Mouse (Mus musculus) adrenal gland, postnatal 4 days (tissue): ENCODE measurements around the gene Adam30. TPM values are rescaled to one million over a fixed set of nuclear protein-coding genes. Genes with fewer than 3 reads are reported as not detected.

Experiments used
- DNase-seq, 2 experiments: peaks; one replicate each; pipeline ENCODE4 v3.0.0; 2021 to 2022; ENCODE audit warnings: low spot score in 2 of 2, mixed read lengths in 2 of 2
- total RNA-seq, 2 experiments: library from RNA; stranded (reverse); gene quantifications; 2 replicates each; pipeline ENCODE4 v1.2.3; 2021

The Adam30 gene
- total RNA-seq, 2 experiments from 2014 or later: not detected

DNA sequence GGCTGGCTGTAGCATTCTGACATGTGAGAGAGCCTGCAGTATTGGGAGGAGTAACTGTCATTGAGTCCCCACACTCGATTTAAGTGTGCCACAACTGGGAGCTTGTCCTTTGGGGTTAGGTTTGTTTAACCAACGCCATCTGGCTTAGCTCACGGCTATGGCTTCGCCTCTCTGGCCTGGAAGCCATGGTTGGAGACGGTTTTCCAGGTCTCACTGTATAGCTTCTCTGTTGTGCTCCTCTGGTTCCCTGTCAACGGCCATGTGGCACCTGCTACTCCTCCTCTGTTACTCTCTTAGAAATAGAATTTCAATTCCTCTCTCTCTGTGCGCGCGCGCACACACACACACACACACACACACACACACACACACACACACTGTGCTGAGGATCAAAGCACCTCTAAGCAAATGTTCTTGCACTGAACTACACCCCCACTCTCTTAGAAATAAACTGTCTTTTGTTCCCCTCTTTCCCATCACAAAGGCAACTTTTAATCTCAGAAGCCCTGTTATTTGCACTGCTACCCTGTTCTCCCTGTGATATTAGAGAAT lies 24.8 kb downstream of the Adam30 start:
- no peak for DNase-seq

DNA sequence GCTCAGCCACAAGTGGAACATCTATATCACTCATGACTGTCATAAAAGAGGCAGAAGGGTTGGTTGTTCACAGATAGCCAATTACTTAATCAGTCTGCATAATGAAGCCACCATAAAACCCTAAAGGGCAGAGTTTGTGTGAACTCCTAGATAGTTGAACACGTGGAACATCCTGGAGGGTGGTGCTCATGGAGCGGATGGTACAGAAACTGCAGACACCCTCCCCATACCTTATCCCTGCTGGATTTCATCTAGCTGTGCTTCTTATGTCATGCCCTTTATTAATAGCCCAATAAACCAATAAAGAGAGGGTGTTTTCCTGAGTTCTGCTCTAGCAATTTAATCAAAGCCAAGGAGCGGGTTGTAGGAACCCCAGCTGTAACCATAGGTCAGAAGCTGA lies 27.3 kb downstream of the Adam30 start:
- DNase-seq: no peak

GRCm38 (mm10) chr3:98197711-98198532 lies 37.5 kb downstream of the Adam30 start:
- DNase-seq: no peak

DNA sequence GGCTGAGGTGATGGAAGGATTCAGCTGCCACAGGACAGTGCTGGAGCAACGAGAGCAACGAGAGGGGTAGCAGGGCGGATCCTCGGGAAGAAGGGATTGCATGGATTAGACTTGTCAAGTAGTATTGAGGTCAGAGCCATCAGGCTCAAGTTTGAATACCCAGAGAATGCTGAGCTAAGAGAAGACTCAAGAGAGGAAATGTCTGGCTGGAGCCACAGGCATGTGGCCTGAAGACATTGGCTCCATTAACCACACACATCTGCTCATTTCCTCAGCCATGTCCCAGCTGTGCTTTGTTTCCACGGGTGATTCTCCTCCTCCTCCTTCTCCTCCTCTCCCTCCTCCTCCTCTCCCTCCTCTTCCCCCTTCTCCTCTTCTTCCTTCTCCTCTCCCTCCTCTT lies 39.3 kb downstream of the Adam30 start:
- DNase-seq: no peak

DNA sequence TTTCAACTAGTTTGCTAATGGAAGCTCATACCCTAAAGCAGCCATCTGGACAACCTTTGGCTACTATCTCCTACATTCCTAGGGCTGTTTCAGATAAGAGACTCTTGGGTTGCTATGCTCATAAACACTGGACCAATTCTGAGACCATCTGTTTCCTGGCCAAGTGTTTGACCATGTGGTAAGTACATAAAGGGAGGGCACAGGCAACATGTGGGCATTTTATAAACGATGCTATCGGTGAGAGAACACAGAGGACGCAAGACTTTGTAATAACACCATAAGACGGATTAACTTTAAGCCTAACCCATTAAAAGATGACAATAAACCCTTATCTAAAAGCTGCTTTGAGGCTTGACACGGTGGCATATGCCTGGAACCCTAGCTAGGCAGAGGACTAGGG lies 42.9 kb downstream of the Adam30 start:
- DNase-seq: no peak

DNA sequence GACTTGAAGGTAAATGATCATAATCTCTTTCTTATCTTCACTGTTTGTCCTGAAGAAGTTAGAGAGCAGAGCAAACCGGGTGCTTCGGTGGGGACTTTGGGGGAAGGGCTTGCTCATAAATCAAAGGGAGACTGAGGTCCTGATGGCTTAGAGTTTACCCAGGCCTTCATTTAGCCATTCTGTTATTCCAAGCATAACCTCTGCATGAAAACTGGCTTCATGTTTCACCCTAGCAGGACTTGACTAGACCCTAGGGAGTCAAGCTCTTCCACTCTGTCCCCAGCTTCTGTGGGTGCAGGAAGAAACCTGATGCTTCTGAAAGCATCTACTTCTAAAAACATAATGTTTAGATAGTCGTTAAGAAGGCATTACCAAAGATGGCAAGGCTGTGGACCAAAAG lies 46.5 kb downstream of the Adam30 start:
- no peak for DNase-seq

GRCm38 (mm10) chr3:98209161-98209560 lies 48.7 kb downstream of the Adam30 start:
- DNase-seq: no peak

- no peak for DNase-seq
These were observed 50.4 kb downstream of the Adam30 start for GRCm38 (mm10) chr3:98210860-98211259.

GRCm38 (mm10) chr3:98211301-98212081 lies 51.1 kb downstream of the Adam30 start:
- DNase-seq: no peak

Other genes with a start within 250 kb of the Adam30 start
- gene Notch2, start 147.1 kb upstream of the Adam30 start, total RNA-seq: 10 to 100 TPM; 73.9 to 80.1 TPM
- not detected for gene Reg4, start 61.5 kb downstream of the Adam30 start, total RNA-seq
- gene Hmgcs2, start 119.8 kb downstream of the Adam30 start, total RNA-seq: 100 to 1,000 TPM in 1 of 2 experiments, 10 to 100 TPM in 1; 30.6 to 130 TPM
- gene Phgdh, start 179.4 kb downstream of the Adam30 start, total RNA-seq: 10 to 100 TPM; 52.0 to 79.6 TPM
- 1 to 10 TPM; 5.6 to 9.4 TPM for gene Zfp697, start 221.8 kb downstream of the Adam30 start, total RNA-seq